16 mouse cellular contexts compared by ENCODE assay signal in the genomic region with DNA sequence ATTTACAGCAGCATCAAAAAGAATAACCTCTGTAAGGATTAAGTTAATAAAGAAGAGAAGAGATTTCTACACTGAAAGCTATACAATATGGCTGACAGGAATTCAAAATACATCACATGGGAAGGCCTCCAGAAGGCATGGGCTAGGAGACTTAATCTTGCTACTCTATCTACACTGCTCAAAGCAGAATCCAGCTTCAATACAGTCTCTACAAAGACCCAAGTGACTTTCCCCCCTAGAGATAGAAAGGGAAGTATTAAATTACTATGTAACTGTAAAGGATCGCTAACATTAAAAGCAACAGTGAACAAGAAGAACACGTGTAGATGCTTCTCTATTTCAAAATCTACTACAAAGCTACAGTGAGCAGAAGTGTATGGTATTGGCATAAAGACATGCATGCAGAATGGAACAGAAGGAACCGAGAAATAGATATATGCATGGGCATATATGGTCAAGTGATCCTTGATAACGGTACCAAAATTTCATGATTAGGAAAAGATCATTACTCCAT.
"Had no signal": no experiment of that assay in that cellular context is flagged by ENCODE, and none has a peak within 500 bp of the region (broad histone marks: within the 10 kb centered on the region; RNA-seq: fewer than 3 reads in every experiment).

No protein-coding gene starts in this region.

- H3K4me1 ChIP-seq: neural tube, embryonic 13.5 days; neural tube, embryonic 15.5 days; stomach, embryonic 15.5 days had no signal

- DNase-seq: retina, postnatal 1 day; right cerebral cortex, adult 18-20 months; right cerebral cortex, postnatal 14 days; right cerebral cortex, postnatal 25 days; right cerebral cortex, postnatal 4 days; spleen, adult 18-20 months; thymus, adult 18-20 months; thymus, adult 2 months; thymus, postnatal 14 days; thymus, postnatal 25 days; thymus, postnatal 36 days; thymus, postnatal 4 days had no signal

- H3K9me3 ChIP-seq: neural tube, embryonic 13.5 days; neural tube, embryonic 15.5 days; stomach, embryonic 15.5 days had no signal

- H3K27ac ChIP-seq: neural tube, embryonic 13.5 days; neural tube, embryonic 15.5 days; stomach, embryonic 15.5 days; stomach, postnatal 0 days had no signal

- H3K36me3 ChIP-seq: neural tube, embryonic 13.5 days; neural tube, embryonic 15.5 days; stomach, embryonic 15.5 days had no signal

- H3K4me3 ChIP-seq: neural tube, embryonic 13.5 days; neural tube, embryonic 15.5 days; stomach, embryonic 15.5 days had no signal

- H3K9ac ChIP-seq: neural tube, embryonic 13.5 days; neural tube, embryonic 15.5 days; stomach, embryonic 15.5 days had no signal

- H3K27me3 ChIP-seq: neural tube, embryonic 15.5 days had no signal
